ENCODE assay signal across 8 mouse cellular contexts in genomic region chr10:58371279-58371842, GRCm38 (mm10). TPM values are rescaled to one million over a fixed set of nuclear protein-coding genes. Genes with fewer than 3 reads are reported as not detected.
DNase-seq lines count a peak whose midpoint lies in the region; ATAC-seq and TF ChIP-seq lines count a peak whose summit lies in the region.

No protein-coding gene starts in this region.

- no peak overlapping the region; the same call in 1 of the 2 replicates for H3K27ac ChIP-seq in neural tube, embryonic 13.5 days (replicated peaks)
- H3K27ac ChIP-seq in neural tube, embryonic 15.5 days (replicated peaks): no peak overlapping the region
- H3K27ac ChIP-seq in embryonic facial prominence, embryonic 13.5 days: peak overlapping the region; percentile 23; the same call in 1 of the 2 replicates
- peak overlapping the region; percentile 77 for H3K27ac ChIP-seq in intestine, postnatal 0 days (ENCODE audit: low read depth, low read length)

- H3K4me1 ChIP-seq in neural tube, embryonic 13.5 days (replicated peaks): peaks cover 32% of the 10 kb centered on the region
- H3K4me1 ChIP-seq in neural tube, embryonic 15.5 days: peaks cover 18% of the 10 kb centered on the region
- peaks cover 9% of the 10 kb centered on the region for H3K4me1 ChIP-seq in embryonic facial prominence, embryonic 13.5 days
- H3K4me1 ChIP-seq in intestine, postnatal 0 days (replicated peaks; ENCODE audit: control insufficient read depth, insufficient read depth, low read length): peaks cover 8% of the 10 kb centered on the region; the same call in 1 of the 2 replicates

- no peak overlapping the region for H3K4me2 ChIP-seq in neural tube, embryonic 13.5 days
- H3K4me2 ChIP-seq in neural tube, embryonic 15.5 days: no peak overlapping the region; the same call in 1 of the 2 replicates
- peak overlapping the region; percentile 23; the same call in 1 of the 2 replicates for H3K4me2 ChIP-seq in embryonic facial prominence, embryonic 13.5 days
- H3K4me2 ChIP-seq in intestine, postnatal 0 days (replicated peaks; ENCODE audit: low read depth): peak overlapping the region; percentile 57

- WGBS in neural tube, embryonic 13.5 days: 52% methylated on average over 14 of the region's 14 CpGs
- WGBS in neural tube, embryonic 15.5 days: 51% methylated on average over 14 of the region's 14 CpGs
- 29% methylated on average over 14 of the region's 14 CpGs for WGBS in embryonic facial prominence, embryonic 13.5 days
- whole genome bisulfite sequencing in intestine, postnatal 0 days: 18% methylated on average over 14 of the region's 14 CpGs

- no peak overlapping the region for H3K4me3 ChIP-seq in neural tube, embryonic 13.5 days
- H3K4me3 ChIP-seq in neural tube, embryonic 15.5 days (replicated peaks): no peak overlapping the region
- no peak overlapping the region for H3K4me3 ChIP-seq in embryonic facial prominence, embryonic 13.5 days
- peak overlapping the region; percentile 16; the same call in 1 of the 2 replicates for H3K4me3 ChIP-seq in intestine, postnatal 0 days (ENCODE audit: low read depth, low read length)

- TF ChIP-seq CTCF in intestine, postnatal 0 days (IDR thresholded peaks at IDR 0.05; ENCODE audit: low read depth): no peak

- no peaks in the 10 kb centered on the region for H3K36me3 ChIP-seq in neural tube, embryonic 13.5 days
- no peaks in the 10 kb centered on the region for H3K36me3 ChIP-seq in neural tube, embryonic 15.5 days
- H3K36me3 ChIP-seq in embryonic facial prominence, embryonic 13.5 days: no peaks in the 10 kb centered on the region
- H3K36me3 ChIP-seq in intestine, postnatal 0 days (ENCODE audit: control insufficient read depth, insufficient read depth): no peaks in the 10 kb centered on the region; the same call in 1 of the 2 replicates

- no peaks in the 10 kb centered on the region for H3K27me3 ChIP-seq in neural tube, embryonic 13.5 days
- no peaks in the 10 kb centered on the region for H3K27me3 ChIP-seq in neural tube, embryonic 15.5 days (replicated peaks)
- no peaks in the 10 kb centered on the region for H3K27me3 ChIP-seq in embryonic facial prominence, embryonic 13.5 days
- no peaks in the 10 kb centered on the region for H3K27me3 ChIP-seq in intestine, postnatal 0 days (replicated peaks; ENCODE audit: control insufficient read depth, insufficient read depth, low read length)

- peak; percentile 62 for DNase-seq in lung, postnatal 36 days
- DNase-seq in thymus, postnatal 25 days: peak; percentile 54
- DNase-seq in adrenal gland, postnatal 36 days: no peak
- no peak for DNase-seq in gastrocnemius, postnatal 10 days

- no peak overlapping the region for H3K9ac ChIP-seq in neural tube, embryonic 13.5 days
- H3K9ac ChIP-seq in neural tube, embryonic 15.5 days (replicated peaks): no peak overlapping the region
- no peak overlapping the region for H3K9ac ChIP-seq in embryonic facial prominence, embryonic 13.5 days
- H3K9ac ChIP-seq in intestine, postnatal 0 days (ENCODE audit: low read depth, low read length): no peak overlapping the region

- ATAC-seq in neural tube, embryonic 13.5 days (ENCODE audit: low read depth): peak; percentile 47; the same call in 1 of the 2 replicates
- ATAC-seq in neural tube, embryonic 15.5 days (ENCODE audit: low FRiP score): no peak
- ATAC-seq in embryonic facial prominence, embryonic 13.5 days (ENCODE audit: insufficient number of reproducible peaks, insufficient read depth, low FRiP score, low TSS enrichment, low read depth): no peak
- peak; percentile 80 for ATAC-seq in intestine, postnatal 0 days

- H3K9me3 ChIP-seq in neural tube, embryonic 13.5 days: no peaks in the 10 kb centered on the region
- no peaks in the 10 kb centered on the region for H3K9me3 ChIP-seq in neural tube, embryonic 15.5 days (replicated peaks)
- no peaks in the 10 kb centered on the region for H3K9me3 ChIP-seq in embryonic facial prominence, embryonic 13.5 days
- no peaks in the 10 kb centered on the region for H3K9me3 ChIP-seq in intestine, postnatal 0 days (ENCODE audit: control insufficient read depth)

RNA-seq across cellular contexts. Expression of gene Lims1, which starts 48.1 kb away (rescaled TPM):
- 72.2 and 75.3 TPM in 2 replicates for polyA plus RNA-seq in neural tube, embryonic 13.5 days (2015; fragmentation: Nextera tagmentation; extraction: Ambion mirVana)
- polyA plus RNA-seq in neural tube, embryonic 15.5 days (2015; fragmentation: Nextera tagmentation; extraction: Ambion mirVana): 56.6 and 86.2 TPM in 2 replicates
- polyA plus RNA-seq in embryonic facial prominence, embryonic 13.5 days (2015; fragmentation: Nextera tagmentation; extraction: Ambion mirVana): 114 and 126 TPM in 2 replicates
- polyA plus RNA-seq in intestine, postnatal 0 days (2015; fragmentation: Nextera tagmentation; extraction: Ambion mirVana): 79.8 and 85.6 TPM in 2 replicates
- total RNA-seq in adrenal gland, postnatal 36 days (2021): 10 to 100 TPM; 48.8 to 62.8 TPM
- total RNA-seq in gastrocnemius, postnatal 10 days (2021): 10 to 100 TPM; 79.4 to 94.4 TPM

Comparison
In these comparisons a context has a peak if more than half of its experiments do, and no peak if none do; other contexts are left out.
1. ATAC-seq: peak in neural tube, embryonic 13.5 days (single experiment) and intestine, postnatal 0 days (single experiment); none in neural tube, embryonic 15.5 days (single experiment) and embryonic facial prominence, embryonic 13.5 days (single experiment).
2. H3K27ac ChIP-seq: peak in embryonic facial prominence, embryonic 13.5 days (single experiment) and intestine, postnatal 0 days (single experiment); none in neural tube, embryonic 13.5 days (single experiment) and neural tube, embryonic 15.5 days (single experiment).
3. H3K4me2 ChIP-seq: peak in embryonic facial prominence, embryonic 13.5 days (single experiment) and intestine, postnatal 0 days (single experiment); none in neural tube, embryonic 13.5 days (single experiment) and neural tube, embryonic 15.5 days (single experiment).
4. DNase-seq: peak in lung, postnatal 36 days (single experiment) and thymus, postnatal 25 days (single experiment); none in adrenal gland, postnatal 36 days (0 of 2) and gastrocnemius, postnatal 10 days (single experiment).